Mouse (Mus musculus): Measurements from ENCODE around the gene Polh. TPM values are rescaled to one million over a fixed set of nuclear protein-coding genes. Genes with fewer than 3 reads are reported as not detected.

The Polh gene
- total and polyA plus RNA-seq, 3 experiments = 22.2 to 30.8 TPM; not detected in 1

GRCm38 (mm10) chr17:46236067-46236466 is 33.6 kb upstream of the Polh start:
- TF ChIP-seq RAD21 (IDR thresholded peaks at IDR 0.05; ENCODE audit: low read depth, low read length) (no peak), CTCF (IDR thresholded peaks at IDR 0.05 in 2 of 3, conservative IDR thresholded peaks at IDR 0.05 in 1 of 3; ENCODE audit: control insufficient read depth in 1 of 3, insufficient read depth in 1 of 3, low read depth in 2 of 3, low read length in 3 of 3, poor library complexity in 1 of 3, severe bottlenecking in 1 of 3) (no peak), SMC3 (IDR thresholded peaks at IDR 0.05; ENCODE audit: low read depth, low read length) (no peak), TBP (IDR thresholded peaks at IDR 0.05; ENCODE audit: low read depth, low read length) (no peak), POLR2AphosphoS5 (IDR thresholded peaks at IDR 0.05; ENCODE audit: borderline replicate concordance, low read depth, low read length) (no peak), EP300 (IDR thresholded peaks at IDR 0.05; ENCODE audit: low read depth in 1 of 2, low read length in 2 of 2) (peak; percentile 54 to 72; a peak in 2 of 4 replicates), UBTF (IDR thresholded peaks at IDR 0.05; ENCODE audit: borderline replicate concordance, insufficient read depth, low read depth, low read length) (no peak), RCOR1 (IDR thresholded peaks at IDR 0.05; ENCODE audit: low read depth, low read length) (peak; percentile 81), HCFC1 (IDR thresholded peaks at IDR 0.05; ENCODE audit: low read depth, low read length) (no peak), MYC (IDR thresholded peaks at IDR 0.05; ENCODE audit: low read depth, low read length) (peak; percentile 49; the same call in 1 of the 2 replicates), MAFK (IDR thresholded peaks at IDR 0.05; ENCODE audit: borderline replicate concordance, low read depth, low read length) (no peak), E2F4 (IDR thresholded peaks at IDR 0.05; ENCODE audit: borderline replicate concordance, low read depth, low read length) (no peak), GATA1 (IDR thresholded peaks at IDR 0.05; ENCODE audit: low read depth, low read length) (peak; percentile 82), ELF1 (IDR thresholded peaks at IDR 0.05; ENCODE audit: low read depth, low read length) (no peak), SIN3A (IDR thresholded peaks at IDR 0.05; ENCODE audit: low read length) (peak; percentile 59), TCF12 (IDR thresholded peaks at IDR 0.05; ENCODE audit: low read depth, low read length) (peak; percentile 43), ETS1 (IDR thresholded peaks at IDR 0.05; ENCODE audit: low read depth, low read length) (peak; percentile 60; the same call in 1 of the 2 replicates)
- Histone ChIP-seq H3K9me3 (replicated peaks; ENCODE audit: insufficient read depth, low read length) (no peaks in the 10 kb centered on the region), H3K27ac (ENCODE audit: control insufficient read depth, low read depth, low read length) (peak overlapping the region; percentile 48)

DNA sequence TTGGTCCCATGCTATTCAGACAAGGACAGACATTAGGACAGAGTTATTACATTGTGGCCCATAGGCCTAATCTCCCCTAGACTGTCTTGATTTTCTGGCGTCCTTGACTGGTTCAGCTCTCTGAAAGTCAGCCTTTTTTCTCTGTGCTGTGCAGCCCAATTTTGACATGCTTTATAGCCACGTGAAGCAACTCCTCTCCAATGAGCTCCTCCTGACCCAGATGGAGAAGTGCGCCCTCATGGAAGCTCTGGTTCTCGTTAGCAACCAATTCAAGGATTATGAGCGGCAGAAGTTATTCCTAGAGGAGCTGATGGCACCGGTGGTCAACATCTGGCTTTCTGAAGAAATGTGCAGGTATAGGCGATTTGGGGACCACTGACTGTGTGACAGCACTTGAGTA is 25.1 kb upstream of the Polh start:
- Histone ChIP-seq H3K27ac (ENCODE audit: control insufficient read depth, low read depth, low read length) (no peak overlapping the region), H3K27me3 (ENCODE audit: control insufficient read depth in 1 of 2, insufficient read depth in 2 of 2, low read length in 2 of 2) (no peaks in the 10 kb centered on the region), H3K79me2 (ENCODE audit: control insufficient read depth, insufficient read depth, low read length, poor library complexity) (no peaks in the 10 kb centered on the region), H3K9me3 (replicated peaks; ENCODE audit: insufficient read depth, low read length) (no peaks in the 10 kb centered on the region), H3K4me1 (ENCODE audit: control insufficient read depth in 1 of 2, insufficient read depth in 2 of 2, low read length in 2 of 2) (no peaks in the 10 kb centered on the region), H3K4me3 (ENCODE audit: control insufficient read depth in 1 of 2, insufficient read depth in 1 of 2, low read depth in 2 of 2, low read length in 2 of 2) (no peak overlapping the region), H3K9ac (ENCODE audit: control insufficient read depth, low read depth, low read length, poor library complexity, severe bottlenecking) (no peak overlapping the region), H3K36me3 (ENCODE audit: control insufficient read depth in 1 of 2, insufficient read depth in 2 of 2, low read length in 2 of 2) (peaks cover 0 to 44% of the 10 kb centered on the region in 2 experiments; a peak in 2 of 4 replicates)
- no peak for DNase-seq (ENCODE audit: low read depth, low spot score)
- no peak for TF ChIP-seq MAX (IDR thresholded peaks at IDR 0.05; ENCODE audit: low read length)
- no peak for TF ChIP-seq ZC3H11A (IDR thresholded peaks at IDR 0.05; ENCODE audit: low read depth, low read length)
- TF ChIP-seq EP300 (IDR thresholded peaks at IDR 0.05; ENCODE audit: low read depth in 1 of 2, low read length in 2 of 2) = no peak
- TF ChIP-seq MAFK (IDR thresholded peaks at IDR 0.05; ENCODE audit: borderline replicate concordance, low read depth, low read length) = no peak
- no peak for TF ChIP-seq ETS1 (IDR thresholded peaks at IDR 0.05; ENCODE audit: low read depth, low read length)
- TF ChIP-seq CHD2 (IDR thresholded peaks at IDR 0.05; ENCODE audit: low read length) = no peak
- no peak for TF ChIP-seq USF1 (IDR thresholded peaks at IDR 0.05; ENCODE audit: low read depth, low read length)
- TF ChIP-seq NRF1 (IDR thresholded peaks at IDR 0.05; ENCODE audit: insufficient read depth, low read depth, low read length, poor library complexity, severe bottlenecking) = no peak
- no peak for TF ChIP-seq SIN3A (IDR thresholded peaks at IDR 0.05; ENCODE audit: low read length)
- TF ChIP-seq JUND (IDR thresholded peaks at IDR 0.05; ENCODE audit: low read depth, low read length) = no peak

More at GRCm38 (mm10) chr17:46236067-46236466, 33.6 kb upstream of the Polh start:
- Histone ChIP-seq H3K4me1 (ENCODE audit: control insufficient read depth in 1 of 2, insufficient read depth in 2 of 2, low read length in 2 of 2) (peaks cover 16 to 18% of the 10 kb centered on the region in 2 experiments), H3K4me3 (ENCODE audit: control insufficient read depth in 1 of 2, insufficient read depth in 1 of 2, low read depth in 2 of 2, low read length in 2 of 2) (no peak overlapping the region), H3K36me3 (ENCODE audit: control insufficient read depth in 1 of 2, insufficient read depth in 2 of 2, low read length in 2 of 2) (peaks cover 19 to 33% of the 10 kb centered on the region in 2 experiments), H3K9ac (ENCODE audit: control insufficient read depth, low read depth, low read length, poor library complexity, severe bottlenecking) (no peak overlapping the region; the same call in 1 of the 2 replicates), H3K79me2 (ENCODE audit: control insufficient read depth, insufficient read depth, low read length, poor library complexity) (no peaks in the 10 kb centered on the region), H3K27me3 (ENCODE audit: control insufficient read depth in 1 of 2, insufficient read depth in 2 of 2, low read length in 2 of 2) (no peaks in the 10 kb centered on the region)
- peak; percentile 57 for DNase-seq (ENCODE audit: low read depth, low spot score)
